Mouse (Mus musculus): ENCODE measurements around the gene Gm20388. TPM values are rescaled to one million over a fixed set of nuclear protein-coding genes. Genes with fewer than 3 reads are reported as not detected.

Gm20388 gene
- total RNA-seq, 1 experiment from 2014 or later: 10.0 TPM

DNA sequence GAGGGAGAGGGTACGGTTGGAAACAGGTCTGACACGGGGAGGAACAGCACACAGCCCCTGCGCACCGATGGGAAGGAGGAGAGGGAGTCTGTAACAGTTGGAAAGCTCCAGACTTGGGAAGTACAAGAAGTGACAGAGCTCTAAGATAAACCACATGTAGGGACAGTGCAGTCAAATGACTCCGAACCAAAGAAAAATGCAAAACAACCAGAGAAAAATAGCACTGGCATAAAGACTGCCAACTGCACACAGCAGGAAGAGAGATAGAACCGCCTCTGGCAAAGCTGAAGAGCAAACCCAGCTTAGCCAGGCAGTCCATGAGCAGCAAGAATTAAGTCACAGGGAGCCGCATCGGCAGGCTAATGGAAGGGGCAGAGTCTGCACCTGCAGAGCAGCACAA lies 1712.4 kb downstream of the Gm20388 start:
- no peak for ATAC-seq (replicated peaks; ENCODE audit: insufficient number of reproducible peaks, low FRiP score, low TSS enrichment, poor library complexity, severe bottlenecking)

DNA sequence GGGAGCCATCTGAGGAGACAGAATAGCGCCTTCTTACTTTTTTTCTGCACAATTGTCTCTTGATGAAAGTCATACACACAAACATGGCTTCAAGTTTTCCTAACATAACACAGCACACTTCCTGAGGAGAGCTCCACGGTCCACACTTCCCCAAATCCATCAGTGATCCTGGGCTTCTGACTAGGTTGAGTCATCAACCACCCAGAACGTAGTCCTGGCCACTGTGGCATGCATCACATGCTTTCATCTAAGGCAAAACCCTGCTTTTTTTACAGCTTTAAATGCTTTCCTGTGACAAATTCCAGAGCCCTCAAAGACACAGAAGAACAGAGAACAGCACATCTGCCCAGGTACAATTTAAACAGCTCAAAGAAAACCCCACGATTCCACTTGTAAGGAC lies 1718.0 kb downstream of the Gm20388 start:
- ATAC-seq (replicated peaks; ENCODE audit: insufficient number of reproducible peaks, low FRiP score, low TSS enrichment, poor library complexity, severe bottlenecking): no peak

DNA sequence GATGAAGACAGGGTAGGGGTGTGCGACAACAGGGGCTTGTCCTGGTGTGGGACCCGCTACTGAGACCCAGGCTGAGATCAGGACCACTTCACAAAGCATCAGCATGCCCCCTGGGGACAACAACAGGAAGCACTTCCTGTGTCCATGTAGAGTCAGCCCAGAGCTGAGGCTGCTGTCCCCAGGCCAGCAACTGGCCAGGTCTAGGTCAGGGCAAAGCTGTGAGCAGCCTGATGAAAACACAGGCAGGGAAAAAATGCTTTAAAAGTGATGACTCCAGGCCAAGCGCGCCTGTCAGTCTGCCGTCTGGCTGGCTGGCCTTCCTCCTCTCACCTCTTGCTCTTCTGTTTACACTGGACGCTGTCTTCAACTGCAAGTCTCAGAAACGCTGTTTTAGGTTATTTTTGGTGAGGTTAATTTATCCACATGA lies 1721.0 kb downstream of the Gm20388 start:
- ATAC-seq (replicated peaks; ENCODE audit: insufficient number of reproducible peaks, low FRiP score, low TSS enrichment, poor library complexity, severe bottlenecking): no peak

DNA sequence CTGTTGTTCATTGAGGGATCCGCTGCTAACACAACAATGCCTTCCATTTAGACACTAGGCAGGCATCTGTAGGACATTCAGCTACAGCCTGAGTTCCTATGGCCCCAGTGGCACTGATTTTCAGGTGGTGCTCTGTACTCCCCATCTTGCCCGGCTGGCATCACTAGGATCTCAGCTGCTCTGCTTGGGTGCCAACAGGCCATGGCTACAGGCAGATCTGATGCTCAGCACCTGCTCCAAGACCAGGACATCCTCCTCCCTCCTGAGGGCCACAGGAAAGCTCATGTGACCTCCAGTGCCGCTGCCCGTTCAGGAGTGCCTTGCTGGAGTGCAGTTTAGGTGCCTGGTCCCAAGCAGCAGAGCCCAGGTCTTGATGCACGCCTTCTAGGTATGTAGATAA lies 1721.8 kb downstream of the Gm20388 start:
- ATAC-seq (replicated peaks; ENCODE audit: insufficient number of reproducible peaks, low FRiP score, low TSS enrichment, poor library complexity, severe bottlenecking): no peak

DNA sequence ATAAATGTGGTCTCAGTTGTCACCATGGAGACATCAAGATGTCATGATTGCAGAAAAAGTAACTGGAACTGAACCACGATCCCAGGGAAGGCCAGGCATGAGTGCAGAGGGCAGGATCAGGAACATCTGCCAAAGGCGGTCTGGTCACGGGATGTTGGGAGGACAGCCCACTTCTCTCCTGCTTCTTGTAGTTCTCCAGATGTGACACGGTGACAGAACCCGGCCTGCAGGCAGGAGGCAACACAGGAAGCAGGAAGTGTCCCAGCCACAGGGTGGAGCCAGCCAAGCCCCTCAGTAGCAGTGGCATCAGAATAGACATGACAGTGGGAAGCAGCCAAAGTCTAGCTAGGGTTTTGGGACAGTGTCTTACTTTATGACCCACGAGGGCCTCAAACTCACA lies 1724.9 kb downstream of the Gm20388 start:
- ATAC-seq (replicated peaks; ENCODE audit: insufficient number of reproducible peaks, low FRiP score, low TSS enrichment, poor library complexity, severe bottlenecking): no peak

DNA sequence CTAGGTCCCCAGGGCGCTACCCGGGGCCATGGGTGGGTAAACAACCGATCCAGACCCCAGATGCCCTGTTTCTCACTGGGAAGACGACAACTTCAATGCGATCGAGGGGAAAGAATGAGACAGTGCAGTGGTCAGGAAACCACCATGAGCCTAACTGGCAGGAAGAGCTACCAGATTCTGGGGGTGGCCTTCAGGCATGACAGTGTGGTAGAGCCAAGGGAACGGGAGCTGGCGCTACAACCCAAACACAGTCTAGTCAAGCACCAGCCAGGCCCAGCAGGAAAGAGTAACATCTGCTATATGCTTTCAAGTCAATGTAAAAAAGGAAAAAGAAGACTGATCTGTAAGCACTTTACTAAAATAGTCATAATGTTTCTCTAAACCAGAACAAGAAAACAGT lies 1725.5 kb downstream of the Gm20388 start:
- no peak for ATAC-seq (replicated peaks; ENCODE audit: insufficient number of reproducible peaks, low FRiP score, low TSS enrichment, poor library complexity, severe bottlenecking)

DNA sequence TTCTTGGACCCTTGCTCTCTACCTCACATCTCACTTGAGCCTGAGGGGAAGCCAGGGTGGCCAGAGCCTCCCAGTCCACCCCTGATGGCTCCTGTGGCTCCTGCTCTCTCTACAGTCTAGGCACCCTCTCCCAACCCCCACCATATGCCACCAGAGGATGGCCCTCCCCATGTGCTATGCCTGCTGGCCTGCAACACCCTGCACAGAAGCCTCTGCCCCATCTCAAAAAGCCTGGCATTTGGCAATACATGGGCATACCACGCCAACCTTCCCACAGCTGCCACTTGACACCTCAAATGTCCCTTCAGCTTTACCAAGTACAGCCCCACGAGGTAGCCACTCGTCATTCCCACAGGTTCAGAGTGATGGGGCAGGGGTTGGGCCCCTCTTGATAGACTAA lies 1732.2 kb downstream of the Gm20388 start:
- ATAC-seq (replicated peaks; ENCODE audit: insufficient number of reproducible peaks, low FRiP score, low TSS enrichment, poor library complexity, severe bottlenecking): no peak

DNA sequence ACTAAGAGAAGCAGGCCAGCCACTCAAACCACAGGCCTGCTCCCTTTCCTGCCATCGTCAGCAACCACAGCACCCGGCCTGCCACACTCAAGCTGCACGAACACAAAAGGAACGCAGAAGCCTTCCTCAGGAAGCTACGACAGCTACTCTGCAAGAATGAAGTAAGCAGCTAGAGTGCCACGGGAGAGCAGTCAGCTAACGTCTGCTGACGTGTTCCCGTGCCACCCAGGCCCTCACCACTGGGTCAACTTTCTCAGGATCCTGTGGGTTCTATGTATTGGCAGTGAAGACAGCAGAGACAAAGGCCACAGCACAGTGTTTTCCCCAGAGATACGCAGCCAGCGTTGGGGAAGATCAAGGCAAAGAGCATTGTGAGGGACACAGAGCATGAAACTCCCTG lies 1732.7 kb downstream of the Gm20388 start:
- ATAC-seq (replicated peaks; ENCODE audit: insufficient number of reproducible peaks, low FRiP score, low TSS enrichment, poor library complexity, severe bottlenecking): no peak

DNA sequence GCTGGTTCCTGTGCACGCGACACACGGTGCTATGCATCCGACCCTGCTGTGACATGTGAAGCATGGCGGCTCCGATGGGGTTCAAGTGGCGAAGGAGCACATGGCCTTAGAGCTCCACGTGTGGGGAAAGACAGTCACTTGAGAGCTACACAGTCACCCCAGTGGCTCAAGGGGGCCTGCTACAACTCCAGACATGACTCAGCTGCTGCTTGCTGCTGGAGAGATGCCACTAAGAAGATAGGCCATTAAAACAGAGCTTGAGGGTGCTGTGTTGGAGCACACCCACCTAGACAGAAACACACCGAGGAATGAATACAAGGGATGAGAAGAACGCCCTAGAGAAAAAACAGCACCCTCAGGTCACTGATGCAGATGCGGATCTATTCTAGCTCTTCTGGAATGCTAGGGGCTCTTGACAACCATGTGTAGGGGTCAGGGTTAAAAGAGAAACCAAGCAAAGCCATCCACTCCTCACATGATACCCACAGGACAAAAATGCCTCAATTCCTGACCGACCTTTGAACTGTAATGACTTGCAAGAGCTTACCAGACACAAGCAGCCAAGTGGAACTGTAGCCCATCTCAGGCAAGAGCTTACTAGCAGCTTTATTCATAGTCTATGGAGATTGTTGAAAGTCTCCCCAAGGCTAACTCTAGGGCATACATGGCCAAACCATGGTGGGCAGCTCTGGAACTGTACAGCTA lies 1737.0 kb downstream of the Gm20388 start:
- ATAC-seq (replicated peaks; ENCODE audit: insufficient number of reproducible peaks, low FRiP score, low TSS enrichment, poor library complexity, severe bottlenecking): no peak

DNA sequence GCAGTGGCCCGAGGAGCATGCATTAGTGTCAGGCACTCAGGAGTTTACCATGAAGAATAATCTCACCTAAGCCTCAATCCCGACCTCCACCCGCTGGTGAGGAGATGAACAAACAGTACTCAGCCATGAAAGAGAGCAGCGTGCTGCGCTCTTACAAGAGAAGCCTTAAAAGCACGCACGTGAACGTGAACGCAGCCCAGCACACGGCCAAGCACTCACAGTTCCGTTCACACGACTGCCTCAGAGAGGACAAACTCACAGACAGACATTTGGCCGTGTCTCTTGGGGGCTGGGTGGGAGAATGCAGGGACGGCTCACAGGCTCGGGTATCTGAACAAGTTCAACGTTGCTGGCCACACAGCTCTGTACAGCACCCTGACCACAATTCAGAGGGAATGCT lies 1737.8 kb downstream of the Gm20388 start:
- no peak for ATAC-seq (replicated peaks; ENCODE audit: insufficient number of reproducible peaks, low FRiP score, low TSS enrichment, poor library complexity, severe bottlenecking)

DNA sequence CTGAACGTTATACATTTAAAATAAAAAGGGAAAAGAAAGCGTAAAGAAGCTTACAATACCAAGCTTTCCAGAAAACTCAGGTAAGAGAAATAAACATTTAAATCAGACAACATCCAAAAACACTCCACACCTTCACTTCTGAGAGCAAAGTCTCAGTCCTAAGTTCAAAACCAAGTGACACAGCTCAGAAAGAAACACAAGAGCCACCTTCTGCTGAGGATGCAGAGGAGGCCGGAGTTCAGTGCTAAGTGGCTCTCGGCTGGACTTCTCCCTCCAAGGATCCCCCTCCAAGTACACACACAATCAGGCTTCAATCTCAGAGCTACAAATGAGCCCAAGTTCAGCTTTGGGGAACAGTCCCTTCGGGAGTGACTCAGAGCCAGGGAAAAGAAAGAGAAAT lies 1738.8 kb downstream of the Gm20388 start:
- ATAC-seq (replicated peaks; ENCODE audit: insufficient number of reproducible peaks, low FRiP score, low TSS enrichment, poor library complexity, severe bottlenecking): no peak

DNA sequence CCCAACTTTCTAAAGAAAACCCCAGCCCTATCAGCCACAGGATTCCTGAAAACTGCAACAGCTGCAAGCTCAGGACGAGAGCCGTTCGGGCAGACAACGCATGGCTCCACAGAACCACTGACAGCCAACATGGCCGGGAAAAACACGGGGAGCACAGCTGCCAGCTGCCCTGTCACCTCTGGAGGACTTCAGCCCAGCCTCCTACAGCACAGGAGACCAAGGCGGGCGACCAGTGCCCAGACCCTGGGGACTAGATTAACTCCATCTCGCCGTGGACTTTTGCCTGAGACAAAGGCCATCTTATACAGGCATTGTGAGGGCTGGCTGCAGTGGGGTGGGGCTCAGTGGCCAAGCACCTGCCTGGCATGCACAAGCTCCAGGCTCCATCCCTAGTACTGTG lies 1739.3 kb downstream of the Gm20388 start:
- no peak for ATAC-seq (replicated peaks; ENCODE audit: insufficient number of reproducible peaks, low FRiP score, low TSS enrichment, poor library complexity, severe bottlenecking)

DNA sequence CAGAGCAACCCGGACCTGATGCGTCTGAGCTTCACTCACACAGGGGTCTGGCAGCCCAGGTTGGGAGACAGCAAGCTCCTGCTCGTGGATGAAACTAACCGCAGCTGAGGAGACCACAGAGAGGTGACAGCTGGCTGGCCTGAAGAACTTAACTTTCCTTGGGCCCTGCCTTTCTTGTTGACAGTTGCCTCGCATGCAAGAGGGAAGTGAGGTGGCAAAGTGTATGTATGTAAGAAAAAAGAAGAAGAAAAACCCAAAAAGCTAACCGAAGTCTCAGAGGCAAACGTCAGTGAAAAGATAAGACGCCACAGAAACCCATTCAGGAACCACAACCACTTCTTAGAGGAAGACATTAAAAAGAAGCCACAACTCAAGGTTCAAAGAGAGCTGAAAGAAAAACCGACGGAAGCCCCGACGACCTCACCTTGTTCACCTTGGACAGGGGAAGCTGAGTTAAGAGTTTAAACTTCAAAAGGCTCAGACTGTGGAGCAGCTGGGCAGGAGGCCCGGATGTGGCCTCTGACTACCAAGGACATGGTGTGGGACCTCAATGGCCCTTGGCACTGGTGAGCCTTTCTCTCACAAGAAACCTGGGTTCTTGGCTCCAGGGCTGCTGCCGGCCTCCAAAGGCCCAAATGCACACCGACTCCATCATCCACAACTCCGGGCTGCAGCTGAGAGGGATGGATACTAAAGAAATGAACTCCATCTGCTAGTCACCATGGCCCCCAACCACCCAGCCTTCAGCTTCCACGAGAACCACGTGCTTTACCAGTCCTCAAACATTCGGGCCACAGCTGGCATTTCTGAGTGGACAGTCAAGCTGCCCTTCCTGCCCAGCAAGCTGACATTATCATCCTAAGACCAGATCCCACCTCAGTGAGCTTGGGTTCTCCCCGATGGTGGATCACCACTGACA lies 1740.0 kb downstream of the Gm20388 start:
- no peak for ATAC-seq (replicated peaks; ENCODE audit: insufficient number of reproducible peaks, low FRiP score, low TSS enrichment, poor library complexity, severe bottlenecking)

DNA sequence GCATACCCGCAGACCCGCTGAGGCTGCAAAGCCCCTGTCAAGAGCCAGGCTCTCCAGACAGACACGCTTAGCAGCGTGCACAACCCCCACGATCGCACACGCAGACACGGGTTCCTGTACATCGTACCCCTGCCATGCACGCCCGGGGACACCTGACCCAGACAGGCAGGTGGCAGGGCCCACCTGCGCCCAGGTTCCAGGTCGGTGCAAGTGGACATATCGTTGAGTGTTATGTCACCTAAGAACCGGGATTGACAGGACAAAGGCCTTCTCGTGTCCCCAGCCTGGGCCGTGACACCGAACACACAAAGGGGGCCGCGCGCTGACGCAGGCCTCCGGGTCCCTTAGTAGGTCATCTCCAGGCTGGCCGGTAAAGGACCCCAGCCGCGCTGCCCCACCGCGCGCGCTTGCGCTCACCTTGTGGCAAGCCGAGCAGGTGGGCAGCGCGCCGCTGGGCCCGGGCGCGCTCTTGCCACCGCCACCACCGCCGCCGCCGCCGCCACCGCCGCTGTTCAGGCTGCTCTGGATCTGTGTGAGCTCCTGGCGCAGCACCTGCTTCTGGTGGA lies 1740.8 kb downstream of the Gm20388 start:
- no peak for ATAC-seq (replicated peaks; ENCODE audit: insufficient number of reproducible peaks, low FRiP score, low TSS enrichment, poor library complexity, severe bottlenecking)

DNA sequence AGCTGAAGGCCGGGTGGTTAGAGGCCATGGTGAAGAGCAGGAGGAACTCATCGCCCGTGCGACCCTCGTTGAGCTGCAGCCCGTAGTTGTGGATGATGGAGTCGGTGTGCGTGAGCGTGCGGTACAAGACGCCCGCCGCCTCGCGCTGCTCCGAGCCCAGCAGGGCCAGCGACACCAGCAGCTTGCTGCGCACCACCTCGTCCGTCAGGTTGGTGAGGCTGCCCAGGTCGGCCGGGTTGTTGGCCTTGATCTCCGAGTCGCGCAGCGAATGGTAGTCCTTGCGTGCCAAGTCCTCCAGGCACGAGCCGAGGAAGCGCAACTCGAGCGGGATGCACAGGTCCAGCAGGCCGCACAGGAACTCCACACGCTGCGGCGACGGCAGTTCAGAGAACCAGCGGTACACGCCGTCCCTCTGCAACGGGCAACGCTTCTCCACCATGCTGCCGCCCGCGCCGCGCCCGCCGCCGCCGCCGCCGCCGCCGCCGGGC lies 1741.3 kb downstream of the Gm20388 start:
- no peak for ATAC-seq (replicated peaks; ENCODE audit: insufficient number of reproducible peaks, low FRiP score, low TSS enrichment, poor library complexity, severe bottlenecking)

DNA sequence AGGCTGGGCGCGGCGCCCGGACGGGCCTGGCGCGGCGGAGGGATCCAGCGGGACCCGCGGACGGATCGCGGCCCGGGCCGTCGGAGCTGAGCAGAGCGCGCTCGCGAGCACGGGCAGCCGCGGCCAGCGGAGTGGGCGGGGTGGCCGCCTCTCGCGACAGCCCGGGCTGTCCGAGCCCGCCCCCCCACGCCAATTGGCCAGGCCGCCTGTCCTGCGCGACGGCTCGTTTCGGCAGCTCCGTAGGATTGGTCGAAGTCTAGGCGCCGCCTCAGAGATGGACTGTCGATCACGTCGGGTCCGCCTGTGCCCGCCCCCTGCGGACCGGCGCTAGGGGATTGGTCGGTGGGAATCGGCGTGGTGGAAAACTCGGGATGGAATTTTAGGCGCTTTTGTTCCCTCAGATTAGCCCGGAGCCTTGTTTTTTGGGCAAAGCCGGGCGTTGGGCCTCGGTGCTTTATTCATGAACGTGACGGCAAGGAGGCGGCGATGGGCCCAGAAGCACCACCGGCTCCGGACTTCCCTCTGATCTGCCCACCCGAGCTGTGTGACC lies 1742.2 kb downstream of the Gm20388 start, which contains the start of gene Zcchc14:
Gene Zcchc14, minus strand, starts transcription at position 128 of the 550 bp plus-strand sequence.
- ATAC-seq (replicated peaks; ENCODE audit: insufficient number of reproducible peaks, low FRiP score, low TSS enrichment, poor library complexity, severe bottlenecking): no peak

DNA sequence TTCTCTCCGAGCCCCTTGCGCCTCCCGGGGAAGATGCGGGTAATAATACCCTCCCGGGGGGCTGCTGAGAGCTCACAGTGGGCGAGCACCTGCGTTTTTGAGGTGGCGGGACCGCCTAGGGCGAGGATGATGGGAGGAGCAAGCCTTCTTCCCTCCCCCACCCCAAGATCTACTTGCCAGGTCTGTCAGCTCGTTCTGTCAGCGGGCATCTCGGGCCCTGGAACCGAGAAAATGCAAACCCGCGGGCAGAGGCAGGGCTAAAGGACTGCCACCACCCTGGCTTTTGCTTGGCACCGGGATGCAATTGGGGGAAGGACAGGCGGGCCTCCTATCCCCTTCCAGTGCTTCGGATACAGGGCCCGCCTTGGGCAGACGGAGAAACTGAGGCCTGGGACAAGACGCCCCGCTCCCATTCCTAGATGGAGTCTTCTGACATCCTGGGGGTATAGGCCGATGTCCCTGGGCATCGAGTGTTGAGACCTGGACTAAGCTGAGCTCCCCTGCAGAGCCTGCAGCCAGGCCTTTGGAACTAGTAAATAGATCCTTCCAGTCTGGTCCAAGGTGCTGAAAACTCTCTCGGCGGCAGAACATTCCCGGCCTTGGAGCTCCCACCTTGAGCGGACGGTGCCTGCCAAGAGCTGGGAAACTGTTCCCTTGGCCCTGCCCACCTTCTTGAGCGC lies 1742.8 kb downstream of the Gm20388 start:
- no peak for ATAC-seq (replicated peaks; ENCODE audit: insufficient number of reproducible peaks, low FRiP score, low TSS enrichment, poor library complexity, severe bottlenecking)

DNA sequence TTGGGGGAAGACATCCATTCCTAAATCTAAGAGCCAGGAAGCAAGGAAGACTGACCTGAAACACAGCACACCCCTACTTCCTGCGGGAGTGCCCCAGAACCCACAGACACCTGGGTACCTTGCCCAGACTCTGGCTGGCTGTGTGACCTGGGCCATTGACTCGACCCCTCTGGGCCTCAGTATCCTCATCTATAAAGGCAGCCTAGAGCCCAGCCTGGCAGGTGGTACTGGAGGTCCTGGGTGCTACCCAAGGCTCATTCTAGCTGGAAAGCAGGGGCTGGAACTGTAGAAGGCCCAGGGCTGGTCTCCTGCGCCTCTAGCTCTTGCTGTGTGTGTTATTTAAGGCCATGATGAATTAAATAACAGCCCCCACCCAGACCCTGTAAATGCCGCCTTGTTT lies 1743.5 kb downstream of the Gm20388 start:
- ATAC-seq (replicated peaks; ENCODE audit: insufficient number of reproducible peaks, low FRiP score, low TSS enrichment, poor library complexity, severe bottlenecking): no peak

Measured in monocyte, adult 5-6 weeks (primary cell).